Mouse (Mus musculus) spleen, postnatal 14 days (tissue): ENCODE data around the gene Hoxb6.

ENCODE experiments used
- DNase-seq, 2 experiments: peaks; one replicate each; pipeline ENCODE4 v3.0.0; 2021 to 2022; ENCODE audit warnings: low spot score in 2 of 2

The Hoxb6 gene

DNA sequence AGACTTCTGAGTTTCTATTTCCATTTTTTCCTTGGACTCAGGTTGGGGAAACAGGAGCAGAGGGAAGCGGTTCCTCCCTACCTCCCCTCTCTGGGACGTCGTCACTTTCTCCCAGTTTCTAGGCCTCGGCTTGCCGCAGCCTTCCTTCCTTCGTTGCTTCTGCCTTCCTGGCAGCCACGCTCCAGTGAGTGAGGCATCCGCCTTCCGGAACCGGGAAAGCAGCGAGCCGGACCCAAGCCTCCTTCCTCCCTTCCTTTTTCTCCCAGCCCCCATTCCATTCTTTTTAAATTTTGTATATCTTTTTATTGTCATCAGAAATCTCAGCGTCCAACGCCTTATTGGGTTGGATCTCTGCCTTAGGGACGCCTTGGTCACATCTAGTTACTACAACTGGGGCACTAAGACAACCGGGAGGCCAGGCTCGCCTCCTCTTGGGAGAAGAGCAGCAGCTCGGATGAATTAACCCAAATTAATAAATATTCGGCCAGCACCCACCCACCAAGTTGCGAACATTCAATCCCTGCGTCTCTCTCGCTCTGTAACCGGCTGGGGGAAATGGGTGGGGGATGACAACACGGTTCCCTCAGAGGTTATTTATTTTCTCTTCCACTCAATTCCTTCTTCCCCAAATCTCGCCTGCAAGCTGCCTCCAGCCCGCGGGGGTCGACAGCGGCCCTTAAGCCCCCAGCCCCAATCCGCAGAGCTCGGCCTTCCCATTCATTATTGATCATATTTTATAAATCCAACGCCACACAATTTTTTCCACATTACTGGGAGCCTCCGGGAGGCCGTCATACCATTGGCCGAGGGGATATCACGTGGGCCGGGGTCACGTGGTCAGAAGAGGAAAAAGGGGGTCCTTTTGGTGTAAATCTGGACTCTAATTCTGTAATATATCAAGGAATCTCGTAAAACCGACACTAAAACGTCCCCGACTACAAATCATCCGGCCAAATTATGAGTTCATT, 6.2 kb upstream of the Hoxb6 start, which contains the start of gene Hoxb7:
Gene Hoxb7, plus strand, starts transcription at position 853 of the 968 bp plus-strand sequence.
- no peak for DNase-seq

DNA sequence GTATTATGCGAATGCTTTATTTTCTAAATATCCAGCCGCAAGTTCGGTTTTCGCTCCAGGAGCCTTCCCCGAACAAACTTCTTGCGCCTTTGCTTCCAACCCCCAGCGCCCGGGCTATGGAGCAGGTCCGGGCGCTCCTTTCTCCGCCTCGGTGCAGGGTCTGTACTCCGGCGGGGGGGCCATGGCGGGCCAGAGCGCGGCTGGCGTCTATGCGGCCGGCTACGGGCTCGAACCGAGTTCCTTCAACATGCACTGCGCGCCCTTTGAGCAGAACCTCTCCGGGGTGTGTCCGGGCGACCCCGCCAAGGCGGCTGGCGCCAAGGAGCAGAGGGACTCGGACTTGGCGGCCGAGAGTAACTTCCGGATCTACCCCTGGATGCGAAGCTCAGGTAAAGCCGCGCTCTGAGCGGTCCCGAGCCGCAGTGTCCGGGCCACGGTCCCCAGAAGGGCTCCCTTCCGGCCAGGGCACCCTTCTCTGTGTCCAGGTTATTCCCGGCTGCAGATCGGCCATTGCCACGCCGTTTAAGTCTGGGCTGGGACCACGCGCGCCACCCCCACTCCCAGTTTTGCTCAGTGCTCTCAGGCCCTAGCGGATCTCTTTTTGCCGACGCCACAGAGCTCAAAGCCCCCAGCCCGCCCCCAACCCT, 5.4 kb upstream of the Hoxb6 start:
- no peak for DNase-seq

DNA sequence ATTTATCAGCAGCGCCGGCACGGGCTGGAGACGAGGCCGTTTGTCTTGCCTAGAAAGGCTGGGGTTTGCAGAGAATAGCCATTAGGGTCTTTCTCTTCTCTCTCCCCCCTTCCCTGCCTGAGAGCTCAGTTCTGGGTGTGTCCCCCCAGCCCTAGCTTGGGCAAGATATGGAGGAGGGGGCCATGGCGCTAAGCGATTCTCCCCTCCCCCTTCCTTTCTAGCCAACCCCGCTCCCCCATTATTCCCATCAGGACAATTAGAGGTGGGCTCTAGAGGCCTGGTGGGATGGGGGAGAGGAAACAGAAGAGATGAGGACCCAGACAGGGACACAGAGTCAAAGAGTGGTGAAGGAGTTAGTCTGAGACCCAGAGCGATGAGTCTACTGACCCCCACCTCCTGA, 4.9 kb upstream of the Hoxb6 start:
- DNase-seq: no peak

DNA sequence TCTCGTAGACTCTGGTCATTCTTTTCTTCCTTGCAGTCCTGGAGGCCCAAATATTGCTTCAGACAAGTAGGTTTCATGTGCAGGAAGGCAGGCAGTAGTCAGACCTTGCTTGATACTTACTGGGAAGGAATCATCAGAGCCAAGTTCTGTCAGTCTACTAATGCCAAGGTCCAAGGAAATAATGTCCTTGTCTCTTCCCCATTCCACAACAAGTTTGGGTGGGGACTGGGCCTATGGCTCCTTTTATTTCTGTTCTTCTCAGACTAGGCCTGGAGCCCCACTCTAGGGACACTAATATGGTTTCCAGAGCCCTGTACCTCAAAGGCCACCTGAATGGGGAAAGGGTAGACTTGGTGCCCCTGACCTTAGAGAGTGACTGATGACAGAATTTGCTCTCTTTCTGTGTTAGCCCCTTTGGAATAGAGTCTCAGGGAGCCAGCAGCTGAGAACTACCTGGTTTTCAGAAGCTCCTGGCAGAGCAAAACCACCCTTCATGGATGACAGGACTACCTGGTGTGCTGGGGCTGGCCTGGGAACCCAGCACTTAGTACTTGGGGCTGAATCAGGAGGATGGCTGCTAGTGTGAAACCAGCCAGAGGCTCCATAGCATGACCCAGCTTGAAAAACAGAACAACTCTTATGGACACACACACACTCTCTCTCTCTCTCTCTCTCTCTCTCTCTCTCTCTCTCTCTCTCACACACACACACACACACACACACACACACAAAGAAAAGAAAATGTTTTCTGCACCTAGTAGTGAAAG, 3.6 kb upstream of the Hoxb6 start:
- DNase-seq: no peak

DNA sequence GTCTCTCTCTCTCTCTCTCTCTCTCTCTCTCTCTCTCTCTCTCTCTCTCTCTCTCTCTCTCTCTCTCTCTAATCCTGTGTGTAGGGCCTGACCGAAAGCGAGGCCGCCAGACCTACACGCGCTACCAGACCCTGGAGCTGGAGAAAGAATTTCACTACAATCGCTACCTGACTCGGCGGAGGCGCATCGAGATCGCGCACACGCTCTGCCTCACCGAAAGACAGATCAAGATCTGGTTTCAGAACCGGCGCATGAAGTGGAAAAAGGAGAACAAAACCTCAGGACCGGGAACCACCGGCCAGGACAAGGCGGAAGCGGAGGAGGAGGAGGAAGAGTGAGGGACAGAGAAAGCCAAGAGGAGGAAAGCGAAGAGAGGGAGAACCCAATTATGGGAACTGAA, 3.0 kb upstream of the Hoxb6 start:
- no peak for DNase-seq

DNA sequence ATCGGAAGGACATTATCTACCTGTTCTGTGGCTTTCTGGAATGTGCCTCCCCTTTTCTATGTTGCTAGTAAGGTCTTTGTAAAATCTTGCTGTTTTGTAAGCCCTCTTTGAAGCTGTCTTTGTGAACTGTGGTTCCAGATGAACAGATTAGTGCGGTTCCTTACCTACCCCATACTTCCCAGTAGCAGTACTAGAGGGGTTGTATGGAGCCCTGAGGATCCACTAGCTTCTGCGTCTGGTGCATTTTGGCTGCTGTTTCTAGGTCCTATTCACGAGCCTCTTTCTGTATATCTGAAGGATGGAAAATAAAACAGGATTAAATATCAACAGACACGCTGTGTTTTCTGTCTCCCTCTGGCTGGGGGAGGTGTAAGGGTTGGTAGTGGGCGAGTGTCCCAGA, 2.4 kb upstream of the Hoxb6 start:
- no peak for DNase-seq

DNA sequence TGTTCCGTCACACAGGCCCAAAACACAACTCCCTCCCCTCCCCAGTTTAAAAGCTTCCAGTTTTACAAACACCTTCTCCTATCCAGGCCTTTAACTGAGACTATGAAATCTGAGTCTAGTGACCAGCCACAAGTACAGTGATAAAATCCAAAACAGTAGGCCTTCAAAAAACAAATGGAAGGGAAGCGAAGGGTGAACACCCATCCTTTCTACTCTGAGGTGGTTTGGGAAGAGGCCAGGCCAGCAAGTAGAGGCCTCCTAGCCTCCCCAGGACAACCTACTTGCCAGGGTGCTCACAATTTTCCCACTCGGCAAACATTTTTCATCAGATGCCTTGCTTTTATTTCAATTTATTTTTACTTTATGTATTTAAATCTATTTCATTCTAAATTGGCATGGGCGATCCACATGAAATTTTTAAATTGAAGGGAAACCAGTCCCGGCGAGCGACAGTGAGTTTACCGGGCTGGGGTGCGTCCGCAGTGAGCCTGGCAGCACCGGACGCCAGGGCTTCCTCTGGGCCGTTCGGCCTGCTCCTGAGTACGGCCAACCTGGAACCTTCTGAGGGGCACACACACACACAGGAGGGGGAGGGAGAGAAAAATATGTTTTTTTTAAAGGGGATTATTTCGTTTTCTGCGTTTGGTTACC, 1.4 kb upstream of the Hoxb6 start:
- no peak for DNase-seq

DNA sequence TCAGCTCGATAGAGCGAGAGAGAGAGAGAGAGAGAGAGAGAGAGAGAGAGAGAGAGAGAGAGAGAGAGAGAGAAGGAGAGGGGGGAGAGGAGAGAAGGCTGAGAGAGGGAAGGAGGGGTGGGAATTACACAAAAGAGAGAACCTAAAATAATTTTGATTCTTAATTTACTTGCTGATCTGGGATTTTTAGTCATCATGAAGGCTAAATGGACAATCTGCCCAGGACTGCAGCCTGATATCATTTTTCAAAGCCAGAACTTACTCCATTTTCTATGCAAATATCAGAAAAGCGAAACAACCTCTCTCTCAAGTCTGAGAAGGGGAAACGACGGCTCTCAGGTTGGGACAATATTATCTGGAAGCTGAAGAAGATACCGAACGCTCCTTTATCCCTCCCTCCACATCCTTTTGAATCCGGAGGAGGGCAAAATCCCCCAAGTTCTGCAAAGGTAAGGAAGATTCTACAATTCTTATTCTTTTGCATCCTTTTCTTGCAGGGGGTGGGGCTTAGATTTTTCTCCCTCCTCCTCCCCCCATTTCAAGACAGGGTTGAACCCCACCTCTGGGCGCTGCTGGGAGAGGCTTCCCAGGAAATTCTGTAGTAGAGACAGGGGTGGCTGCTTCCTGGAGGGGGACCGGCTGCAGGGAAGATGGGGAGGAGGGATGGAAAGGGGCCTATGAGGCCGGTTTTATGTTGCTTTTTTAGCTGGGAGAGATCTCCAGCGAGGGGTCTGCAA, 457 bp downstream of the Hoxb6 start:
- DNase-seq: no peak

DNA sequence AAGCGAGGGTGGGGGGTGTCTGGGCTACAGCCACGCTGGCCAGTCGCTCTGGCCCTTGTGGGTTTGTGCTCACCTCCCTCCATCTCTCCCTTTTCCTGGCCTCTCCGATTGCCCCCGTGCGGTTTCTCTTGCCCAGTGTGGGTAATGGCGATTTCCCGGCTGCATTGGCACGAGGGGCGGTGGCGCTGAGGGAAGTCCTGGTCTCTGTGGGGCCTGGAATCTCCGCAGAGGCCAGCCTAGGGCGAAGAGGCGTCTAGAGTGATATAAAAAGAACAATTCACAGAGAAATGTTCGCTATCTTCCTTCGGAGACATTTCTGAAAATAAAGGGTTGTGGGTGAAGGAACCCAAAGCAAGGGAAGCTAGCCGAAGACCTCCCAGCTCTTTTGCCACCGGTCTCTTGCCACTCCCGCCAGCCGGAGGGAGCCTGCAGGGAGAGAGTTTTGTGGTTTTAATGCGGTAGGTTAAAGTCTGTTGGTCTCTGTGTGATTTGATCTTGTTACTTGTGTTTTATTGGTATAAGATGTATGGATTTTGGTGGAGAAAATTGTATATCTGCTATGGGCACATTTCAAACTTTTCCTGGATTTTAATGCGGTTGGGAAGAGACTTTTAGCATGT, 1.1 kb downstream of the Hoxb6 start:
- DNase-seq: no peak

DNA sequence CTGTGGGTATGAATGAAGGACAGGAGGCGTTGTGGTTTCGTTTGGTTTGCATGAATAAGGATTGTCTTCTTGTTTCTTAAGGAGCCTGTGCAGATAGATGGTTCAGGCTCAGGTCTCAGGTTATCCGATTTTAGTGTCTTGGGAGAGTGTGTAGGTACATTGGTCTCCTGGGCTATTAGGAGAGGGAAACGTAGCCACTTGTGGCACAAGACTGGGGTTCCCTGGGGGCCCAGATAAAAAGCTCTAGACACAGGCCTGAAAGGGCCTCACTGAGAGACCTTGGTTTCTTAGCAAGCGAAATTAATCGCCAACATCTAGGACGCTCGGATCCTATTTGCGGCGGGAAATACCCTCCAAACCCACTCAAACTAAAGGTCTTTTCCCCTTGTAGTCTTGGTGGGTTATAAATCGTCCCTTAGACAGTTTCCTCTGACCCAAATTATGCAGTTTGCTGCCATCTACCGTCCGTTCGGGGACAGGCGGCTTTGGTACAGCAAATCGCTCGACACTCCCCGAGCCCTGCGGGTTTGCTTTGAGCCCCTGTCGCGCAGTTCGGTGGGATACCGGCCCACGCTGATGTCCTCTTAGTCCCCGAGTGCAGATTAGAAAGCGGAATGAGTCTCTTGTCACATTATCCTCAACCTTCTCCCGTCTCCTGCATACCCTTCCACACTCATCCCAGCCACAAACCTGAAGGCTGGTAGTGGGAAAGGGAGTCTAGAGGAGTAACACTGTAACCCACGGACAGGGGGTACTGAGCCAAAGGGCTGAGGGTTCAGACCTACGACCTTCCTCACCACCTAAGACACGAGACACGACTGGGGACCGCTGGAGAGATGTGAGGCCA, 2.2 kb downstream of the Hoxb6 start:
- DNase-seq: peak in 1 of 2 experiments; percentile 47

DNA sequence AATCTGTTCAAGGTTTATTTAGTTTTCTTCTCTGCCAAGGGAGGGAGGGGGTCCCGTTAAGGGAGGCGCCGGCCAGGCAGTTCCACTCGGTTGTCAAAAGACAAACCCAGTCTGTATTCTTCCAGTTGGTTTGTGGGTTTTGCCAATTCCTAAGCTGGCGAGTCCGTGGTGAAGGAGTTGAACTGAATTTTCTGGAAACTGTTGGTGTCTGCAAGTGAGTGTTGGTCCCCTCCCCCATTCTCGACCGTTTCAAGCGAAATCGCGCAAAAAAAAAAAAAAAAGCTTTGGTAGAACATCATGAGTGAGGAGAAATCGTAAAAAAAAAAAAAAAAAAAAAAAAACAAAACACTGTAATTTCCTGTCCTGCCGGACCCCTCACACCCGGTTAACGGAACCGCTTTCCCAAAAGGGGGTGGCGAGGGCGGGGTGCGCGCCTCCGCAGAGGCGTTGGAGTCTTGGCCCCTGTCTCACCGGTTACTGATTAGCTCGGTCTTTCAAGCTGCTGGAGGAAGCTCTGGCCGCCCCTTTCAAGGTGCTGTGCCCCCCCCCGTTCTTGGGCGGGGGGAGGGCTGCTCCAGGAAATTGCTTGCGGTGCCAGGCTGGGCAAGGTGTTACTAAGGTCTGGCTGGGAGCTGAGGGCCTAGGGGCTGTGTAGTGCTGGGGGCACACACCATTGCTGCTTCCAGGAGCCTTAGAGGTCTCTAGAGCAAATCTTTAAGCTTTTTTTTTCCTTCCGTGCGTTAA, 3.0 kb downstream of the Hoxb6 start:
- DNase-seq: no peak

DNA sequence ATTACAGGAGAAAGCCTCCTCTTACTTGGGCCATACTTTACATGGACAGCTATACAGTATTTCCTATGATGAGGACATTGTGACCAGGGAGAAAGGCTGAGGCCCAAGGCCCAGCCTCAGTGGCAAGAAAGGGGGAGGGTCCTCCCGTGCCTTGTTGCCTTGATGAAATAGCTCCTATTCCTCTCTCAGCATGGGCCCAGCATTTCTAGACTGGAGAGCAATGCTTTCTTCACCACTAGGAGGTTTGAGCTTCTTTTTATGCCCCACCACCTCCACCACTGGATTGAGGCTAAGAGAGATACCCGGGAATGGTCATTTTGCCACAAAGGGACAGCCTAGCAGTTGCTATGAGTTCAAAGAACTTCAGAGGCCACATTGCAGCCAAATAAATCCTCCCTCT, 4.7 kb downstream of the Hoxb6 start:
- no peak for DNase-seq

DNA sequence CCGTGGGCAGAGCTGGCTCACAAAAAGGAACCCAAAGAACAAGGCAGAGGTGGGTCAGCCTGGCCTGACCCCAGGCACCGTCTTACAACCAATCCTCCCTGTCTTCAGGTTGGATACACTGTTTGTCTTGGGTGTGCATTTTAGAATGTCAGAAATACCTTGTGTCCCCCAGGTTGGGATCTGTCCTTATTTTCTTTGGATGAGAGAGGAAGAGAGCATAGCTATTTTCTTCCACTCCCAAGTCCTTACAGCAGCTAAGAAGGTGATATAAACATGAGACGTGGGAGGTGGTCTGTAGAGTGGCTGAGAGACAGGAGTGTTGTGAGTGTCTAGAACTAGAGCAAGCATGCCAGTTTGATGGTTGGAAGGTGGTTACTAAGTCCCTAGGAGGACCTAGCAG, 5.2 kb downstream of the Hoxb6 start:
- no peak for DNase-seq

DNA sequence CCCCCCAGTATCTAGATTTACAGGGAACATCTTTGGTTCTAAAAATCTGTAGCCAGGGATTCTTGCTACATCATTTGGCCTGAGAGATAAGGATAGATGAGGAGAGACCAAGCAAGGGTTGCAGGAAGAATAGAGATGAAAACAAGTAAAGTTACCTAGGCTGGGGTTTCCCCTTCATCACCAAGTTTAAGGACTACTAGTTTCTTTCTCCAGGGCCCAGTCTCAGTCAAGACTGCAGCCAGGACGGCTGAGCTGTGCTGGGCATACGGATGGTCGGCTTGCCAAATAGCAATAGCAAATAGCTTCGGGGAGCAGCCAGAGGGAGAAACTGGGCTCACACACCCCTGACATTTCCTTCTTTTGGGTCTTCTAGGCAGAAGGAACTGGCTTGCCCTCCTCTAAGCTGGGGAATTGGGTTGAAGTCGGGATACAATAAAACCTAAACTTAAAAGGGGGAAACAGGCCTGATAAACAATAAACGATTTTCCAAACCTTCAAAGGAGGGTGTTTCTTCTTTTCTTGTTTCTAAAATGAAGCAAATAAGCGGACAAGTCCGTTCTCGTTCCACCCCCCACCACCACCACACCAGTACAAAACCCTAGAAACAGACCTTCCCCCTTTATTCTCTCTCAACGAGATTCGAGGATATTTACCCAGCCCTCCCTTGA, 5.8 kb downstream of the Hoxb6 start:
- DNase-seq: no peak

DNA sequence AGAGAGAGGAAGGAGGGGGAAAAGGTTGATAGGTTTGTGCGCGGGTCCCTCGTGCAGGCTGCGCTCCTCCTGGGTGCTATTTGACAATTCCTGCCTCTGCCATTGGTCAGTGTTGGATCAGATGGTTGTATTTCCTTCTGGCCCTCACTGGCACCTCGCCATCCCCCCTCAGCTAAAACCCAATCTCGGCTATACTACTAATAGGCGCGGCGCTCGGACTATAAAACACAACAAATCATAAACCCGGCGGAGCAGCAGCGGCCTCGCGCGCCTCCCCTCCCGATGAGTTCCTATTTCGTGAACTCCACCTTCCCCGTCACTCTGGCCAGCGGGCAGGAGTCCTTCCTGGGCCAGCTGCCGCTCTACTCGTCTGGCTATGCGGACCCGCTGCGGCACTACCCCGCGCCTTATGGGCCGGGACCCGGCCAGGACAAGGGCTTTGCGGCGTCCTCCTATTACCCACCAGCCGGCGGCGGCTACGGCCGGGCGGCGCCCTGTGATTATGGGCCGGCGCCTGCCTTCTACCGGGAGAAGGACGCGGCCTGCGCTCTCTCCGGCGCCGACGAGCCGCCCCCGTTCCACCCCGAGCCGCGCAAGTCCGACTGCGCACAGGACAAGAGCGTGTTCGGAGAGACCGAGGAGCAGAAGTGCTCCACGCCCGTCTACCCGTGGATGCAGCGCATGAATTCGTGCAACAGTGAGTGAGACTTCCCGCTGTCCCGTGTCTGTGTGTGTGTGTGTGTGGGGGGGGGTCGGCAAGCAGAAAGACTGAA, 6.8 kb downstream of the Hoxb6 start:
- no peak for DNase-seq

DNA sequence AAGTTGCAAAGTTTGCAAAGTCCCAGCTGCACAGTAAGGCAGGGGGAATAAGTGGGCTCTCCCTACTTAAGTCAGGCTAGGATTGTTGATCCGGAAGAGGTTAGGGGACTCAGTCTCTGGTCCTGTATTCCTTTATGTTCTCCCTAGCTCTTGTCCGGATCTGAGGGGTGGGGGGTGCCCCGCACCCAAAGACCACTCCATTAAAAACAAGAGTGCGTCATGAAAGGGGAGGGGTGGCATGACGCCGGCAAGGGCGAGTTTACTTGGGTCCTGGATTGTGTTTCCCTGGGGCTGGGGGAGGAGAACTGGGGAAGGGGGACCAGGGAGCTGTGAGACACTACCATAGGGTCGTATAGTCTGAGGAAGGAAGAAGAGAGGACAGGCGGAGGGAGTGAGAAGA, 7.5 kb downstream of the Hoxb6 start:
- no peak for DNase-seq

DNA sequence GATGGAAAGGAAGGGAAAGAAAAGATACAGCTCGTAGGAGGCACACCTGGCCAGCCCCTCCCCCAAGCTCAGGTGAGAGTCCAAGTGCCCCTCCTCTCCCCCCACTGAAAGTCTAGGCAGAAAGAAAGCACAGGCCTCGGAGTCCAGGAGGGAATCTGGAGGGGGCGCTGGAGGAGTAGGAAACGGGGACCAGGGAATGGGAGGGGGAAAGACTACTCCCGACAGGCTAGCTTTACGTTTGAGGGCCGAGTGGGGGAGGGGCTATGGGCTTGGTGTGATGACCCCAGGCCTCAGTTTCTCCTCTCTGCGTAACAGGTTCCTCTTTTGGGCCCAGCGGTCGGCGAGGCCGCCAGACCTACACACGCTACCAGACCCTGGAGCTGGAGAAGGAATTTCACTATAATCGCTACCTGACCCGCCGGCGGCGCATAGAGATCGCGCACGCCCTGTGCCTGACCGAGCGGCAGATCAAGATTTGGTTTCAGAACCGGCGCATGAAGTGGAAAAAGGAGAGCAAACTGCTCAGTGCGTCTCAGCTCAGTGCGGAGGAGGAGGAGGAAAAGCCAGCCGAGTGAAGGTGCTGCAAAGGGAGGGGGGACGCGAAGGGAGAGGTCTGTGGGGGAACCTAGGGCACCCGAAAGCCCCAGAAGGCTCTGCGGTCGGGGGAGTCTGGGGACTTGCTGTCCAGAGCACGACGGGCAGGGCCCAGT, 8.2 kb downstream of the Hoxb6 start:
- DNase-seq: no peak
